Mouse (Mus musculus): Measurements from ENCODE around the gene Ninl.

The Ninl gene

DNA sequence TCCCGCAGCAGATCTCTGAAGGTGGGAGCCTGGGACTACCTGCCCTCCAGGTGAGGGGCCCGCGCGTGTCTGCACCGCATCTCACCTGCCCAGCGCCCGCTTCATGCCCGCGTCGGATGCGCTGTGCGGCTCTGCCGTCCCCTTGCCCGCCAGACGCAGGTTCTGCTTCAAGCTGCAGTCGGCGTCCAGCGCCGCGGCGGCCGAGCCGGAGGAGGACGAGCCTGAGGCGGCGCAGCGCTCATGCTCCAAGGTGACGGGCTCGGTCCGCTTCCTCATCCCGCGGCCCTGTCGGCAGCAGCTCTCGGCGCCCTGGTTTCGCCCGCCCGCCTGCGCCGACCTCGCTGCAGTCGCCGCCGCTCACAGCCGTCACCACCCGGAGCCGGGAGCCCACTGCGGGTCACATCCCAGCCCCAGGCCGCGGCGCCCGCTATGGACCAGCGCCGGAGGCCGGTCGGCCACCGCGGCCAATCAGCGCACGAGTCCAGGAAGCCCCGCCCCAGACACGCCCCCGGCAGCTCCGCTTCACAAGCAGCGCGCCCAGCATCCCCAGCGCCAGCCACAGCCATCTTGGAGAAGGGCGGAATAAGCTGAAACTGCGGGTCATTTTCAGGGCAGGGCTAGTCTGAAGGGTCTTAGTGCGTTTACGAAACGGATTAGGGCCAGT lies 134.8 kb downstream of the Ninl start, which contains the start of gene Abhd12:
Gene Abhd12, minus strand, starts transcription at position 470 of the 664 bp plus-strand sequence.
- DNase-seq (ENCODE audit: low spot score in 2 of 2) = peak; percentile 95 to 97

DNA sequence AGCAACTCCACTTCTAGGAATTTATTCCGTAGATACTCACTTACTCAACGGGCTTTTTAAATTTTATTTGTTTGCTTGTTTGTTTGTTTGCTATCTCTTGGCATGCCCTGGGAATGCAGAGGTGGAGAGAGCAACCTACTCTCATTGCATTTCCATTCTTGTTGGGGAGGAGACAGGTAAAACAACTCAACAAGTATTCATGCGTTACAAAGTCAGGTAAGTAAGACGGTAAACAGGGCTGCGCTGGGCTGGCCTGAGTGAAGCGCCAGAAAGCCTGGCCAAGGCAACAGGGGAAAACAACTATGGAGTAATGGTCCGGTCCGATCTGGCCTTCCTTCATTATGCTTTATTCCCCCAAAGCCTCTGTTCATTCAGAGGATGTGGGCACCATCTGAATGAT lies 136.8 kb downstream of the Ninl start:
- DNase-seq (ENCODE audit: low spot score in 2 of 2) = no peak

DNA sequence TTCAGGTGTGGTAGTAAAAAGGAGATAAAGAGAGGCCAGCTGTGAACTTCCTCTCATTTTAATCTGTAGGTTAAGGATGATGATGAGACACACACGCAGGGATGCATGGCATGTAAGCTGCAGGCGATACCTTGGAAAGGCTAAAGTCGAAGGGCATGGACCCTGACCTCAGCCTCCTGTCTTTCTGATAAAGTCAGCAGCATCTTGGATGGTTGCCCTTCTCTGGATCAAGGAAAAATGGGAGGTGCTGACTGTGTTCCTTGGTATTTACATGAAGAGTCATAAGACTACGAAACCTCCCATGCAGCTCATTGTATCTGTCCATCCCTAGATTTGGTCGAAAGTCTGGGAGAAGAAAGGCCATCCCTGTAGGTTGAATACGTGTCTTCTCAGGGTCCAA lies 138.8 kb downstream of the Ninl start:
- DNase-seq (ENCODE audit: low spot score in 2 of 2) = no peak

DNA sequence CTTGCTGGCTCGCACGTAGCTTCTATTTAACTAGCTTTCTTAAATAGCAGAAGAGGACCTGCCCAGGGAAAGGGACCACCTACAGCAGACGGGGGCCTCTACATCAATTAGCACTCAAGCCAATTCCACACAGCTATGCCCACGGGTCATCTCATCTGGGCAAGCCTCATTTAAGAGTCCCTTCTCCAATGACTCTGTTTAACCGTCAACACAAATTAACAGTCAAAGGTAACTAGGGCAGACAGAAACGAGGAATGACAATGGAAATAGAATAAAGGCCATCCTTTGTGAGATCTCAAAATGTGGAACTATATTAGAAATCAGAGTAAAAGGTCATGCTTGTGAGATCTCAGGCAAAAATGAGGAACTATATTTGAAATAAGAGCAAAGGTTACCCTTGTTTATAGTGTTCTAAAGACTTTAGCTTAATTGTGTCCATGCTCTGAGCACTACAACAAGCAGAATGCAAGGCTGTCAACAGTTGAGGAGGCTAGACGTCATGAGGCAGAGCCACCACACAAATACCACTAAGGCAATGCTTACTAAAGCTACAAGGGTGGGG lies 143.4 kb downstream of the Ninl start:
- DNase-seq (ENCODE audit: low spot score in 2 of 2) = no peak

DNA sequence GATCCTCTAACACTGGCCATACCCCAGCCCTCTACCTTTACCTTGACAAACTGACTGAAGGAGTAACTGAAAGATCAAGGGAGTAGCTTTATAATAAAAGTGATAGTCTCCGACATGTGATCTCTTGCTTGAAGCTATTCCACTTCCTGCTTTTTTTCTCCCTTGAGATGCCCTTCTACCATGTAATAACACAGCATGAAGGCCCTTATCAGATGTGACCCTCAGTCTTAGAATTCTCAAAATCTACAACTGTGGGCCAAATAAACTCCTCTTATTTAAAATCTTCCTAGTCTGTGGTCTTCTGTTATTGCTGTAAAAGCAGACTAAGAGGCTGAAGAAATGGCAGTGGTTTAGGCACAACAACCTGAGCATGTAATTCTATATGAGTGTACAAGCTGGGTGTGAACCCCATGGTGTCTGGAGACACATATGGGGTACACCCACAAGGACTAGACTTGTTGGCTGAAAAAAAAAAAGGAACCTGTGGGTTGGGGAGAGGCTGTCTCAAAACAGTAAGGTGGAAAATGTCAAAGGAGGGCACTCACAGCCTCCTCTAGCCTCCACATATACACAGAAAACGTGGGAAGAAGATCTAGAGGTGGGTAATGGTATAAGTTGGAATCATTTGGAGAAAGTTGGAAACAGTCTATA lies 144.4 kb downstream of the Ninl start:
- no peak for DNase-seq (ENCODE audit: low spot score in 2 of 2)

DNA sequence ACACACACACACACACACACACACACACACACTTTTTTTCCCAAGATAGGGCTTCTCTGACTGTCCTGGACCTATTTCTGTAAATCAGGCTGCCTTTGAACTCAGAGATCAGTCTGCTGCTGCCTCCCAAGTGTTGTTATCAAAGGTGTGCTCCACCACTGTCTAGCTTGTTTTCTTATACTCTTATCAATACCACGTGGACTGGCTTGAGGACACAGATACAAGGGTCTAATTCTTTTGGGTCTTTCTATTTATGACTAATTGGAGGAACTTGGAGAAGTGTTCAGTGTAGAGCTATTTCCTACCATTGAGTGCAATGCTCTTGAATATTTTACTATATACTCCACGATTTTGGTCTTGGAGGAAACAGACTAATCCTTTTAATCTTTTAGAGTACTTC lies 151.8 kb downstream of the Ninl start:
- no peak for DNase-seq (ENCODE audit: low spot score in 2 of 2)

DNA sequence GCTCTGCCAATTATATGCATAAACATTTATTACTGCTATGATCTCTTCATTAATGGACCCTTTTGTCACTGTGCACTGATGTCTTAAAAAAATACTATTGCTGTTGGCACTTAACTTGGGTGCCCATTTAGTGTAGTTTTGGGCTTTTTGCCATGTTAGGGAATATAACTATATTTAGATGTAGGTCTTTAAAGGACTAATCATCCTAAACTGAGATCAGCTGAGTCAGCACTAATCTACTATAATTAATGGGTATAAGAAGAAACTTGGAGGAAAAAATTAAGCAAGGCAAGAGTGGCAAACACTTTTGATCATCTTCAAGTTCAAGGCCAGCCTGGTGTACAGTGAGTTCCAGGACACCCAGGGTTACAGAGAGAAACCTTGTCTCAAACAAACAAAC lies 152.9 kb downstream of the Ninl start:
- DNase-seq (ENCODE audit: low spot score in 2 of 2) = no peak

DNA sequence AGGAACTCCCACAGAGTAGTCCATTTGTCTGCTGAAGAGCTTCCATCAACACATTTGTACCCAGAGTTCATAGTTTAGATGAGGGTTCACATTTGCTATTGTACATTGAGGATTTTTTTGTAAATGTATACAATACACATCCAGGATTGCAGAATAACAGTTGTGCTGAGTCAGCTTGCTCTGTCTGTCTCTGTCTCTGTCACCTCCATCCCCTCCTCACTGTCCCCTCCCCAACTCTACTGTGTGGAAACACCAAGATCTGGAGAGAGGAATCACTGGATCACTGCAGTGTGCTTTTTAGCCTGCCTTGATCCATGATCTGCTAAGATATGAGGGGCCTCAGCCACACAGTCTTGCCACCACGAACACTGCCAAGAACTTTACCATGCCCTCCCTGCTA lies 153.4 kb downstream of the Ninl start:
- no peak for DNase-seq (ENCODE audit: low spot score in 2 of 2)

DNA sequence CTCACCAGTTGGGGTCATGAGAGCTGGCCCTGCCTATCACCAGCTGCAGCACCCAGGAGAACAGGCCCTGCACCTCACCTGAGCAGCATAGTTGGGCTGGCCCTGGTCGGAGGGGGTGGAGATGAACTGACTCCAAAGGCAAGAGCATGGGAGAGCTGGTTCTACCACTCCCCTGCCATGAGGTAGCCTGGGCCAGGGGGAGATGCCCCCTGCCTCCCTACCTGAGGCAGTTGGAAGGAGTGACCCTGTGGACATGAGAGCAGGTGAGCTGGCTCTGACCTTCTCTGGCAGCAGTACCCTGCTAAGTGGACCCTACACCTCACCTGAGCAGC lies 154.4 kb downstream of the Ninl start:
- no peak for DNase-seq (ENCODE audit: low spot score in 2 of 2)
